Mouse (Mus musculus) erythroid progenitor cell, adult 5-6 weeks (primary cell): Measurements from ENCODE around the gene Ifrd1. TPM values are rescaled to one million over a fixed set of nuclear protein-coding genes. Genes with fewer than 3 reads are reported as not detected.

Experiments
- ATAC-seq: replicated peaks from 2 replicates; pipeline ENCODE4 v1.8.0; 2016; ENCODE audit warnings: moderate number of reproducible peaks, mild to moderate bottlenecking, moderate TSS enrichment, inconsistent platforms; ENCODE audit not compliant: poor library complexity, low FRiP score, severe bottlenecking
- total RNA-seq, 2 experiments: library from RNA; stranded (forward) in 1 of 2; stranded (reverse) in 1 of 2; fragments of 150-400 nt in 1 of 2; fragments of 186-747, 209-891 nt in 1 of 2; gene quantifications; 2 replicates each; pipeline versions ENCODE4 v1.2.3 to v1.2.4; 2015 to 2017; ENCODE audit warnings: low replicate concordance in 2 of 2

The Ifrd1 gene
- total RNA-seq, 2 experiments from 2014 or later: 32.8 to 158 TPM

GRCm38 (mm10) chr12:40244926-40245325 is 3.4 kb downstream of the Ifrd1 start:
- ATAC-seq: no peak

- ATAC-seq: no peak
These were observed 4.5 kb downstream of the Ifrd1 start for GRCm38 (mm10) chr12:40243821-40244221.

- ATAC-seq: no peak
These were observed 5.1 kb downstream of the Ifrd1 start for GRCm38 (mm10) chr12:40243241-40243640.

- no peak for ATAC-seq
These were observed 9.1 kb downstream of the Ifrd1 start for GRCm38 (mm10) chr12:40239161-40239560.

DNA sequence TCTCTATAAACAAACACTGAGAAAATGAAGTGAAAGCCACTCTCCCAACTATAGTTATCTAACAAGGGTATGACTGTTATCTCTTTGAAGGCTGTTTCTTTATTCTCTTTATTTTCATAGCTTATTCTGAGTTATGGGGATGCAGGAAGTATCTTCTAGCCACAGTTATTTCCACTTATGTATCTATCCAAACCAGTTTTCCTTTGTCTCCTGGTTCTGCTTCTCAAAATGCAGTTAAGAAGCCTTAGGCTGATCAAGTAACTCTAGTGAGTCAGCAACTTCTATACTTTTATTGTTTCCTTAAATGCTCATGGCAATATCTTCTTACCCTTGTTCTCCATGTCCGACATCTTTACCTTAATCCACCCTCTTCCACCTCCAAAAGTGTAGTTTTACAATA is 16.1 kb downstream of the Ifrd1 start:
- ATAC-seq: no peak

- no peak for ATAC-seq
These were observed 16.7 kb downstream of the Ifrd1 start for GRCm38 (mm10) chr12:40231632-40232031.

DNA sequence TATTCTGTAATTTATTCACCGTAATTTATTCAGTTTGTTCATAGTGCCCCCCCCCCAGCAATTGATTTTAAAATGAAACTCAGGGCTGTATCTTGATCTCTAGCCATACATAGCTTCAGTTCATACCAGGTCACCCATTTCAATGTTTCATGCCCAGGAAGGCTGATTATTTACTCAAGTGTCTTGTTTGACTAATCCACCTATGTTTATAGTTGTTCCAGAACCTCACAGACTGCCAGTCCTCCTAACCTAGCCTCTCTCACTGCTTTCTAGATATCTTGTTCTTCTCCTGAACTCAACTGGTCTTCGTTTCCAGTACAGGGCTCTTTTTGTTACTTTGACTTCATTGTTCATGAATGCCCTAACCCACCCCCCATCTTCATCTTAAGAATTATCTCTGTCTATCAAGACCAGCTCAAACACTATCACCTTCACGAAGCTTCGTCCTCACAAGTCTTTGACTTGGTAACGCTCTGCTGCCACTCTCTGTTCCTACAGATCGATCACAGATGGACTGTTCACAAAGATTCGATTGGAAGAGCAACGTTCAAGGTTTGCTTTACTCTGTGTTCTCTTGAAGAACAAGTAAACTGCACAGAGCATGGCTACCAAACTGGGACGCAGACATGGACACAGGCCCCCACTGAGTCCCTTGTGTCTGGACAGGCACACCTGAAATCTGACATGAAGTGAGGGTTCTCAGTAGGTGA is 24.0 kb downstream of the Ifrd1 start:
- ATAC-seq: no peak

DNA sequence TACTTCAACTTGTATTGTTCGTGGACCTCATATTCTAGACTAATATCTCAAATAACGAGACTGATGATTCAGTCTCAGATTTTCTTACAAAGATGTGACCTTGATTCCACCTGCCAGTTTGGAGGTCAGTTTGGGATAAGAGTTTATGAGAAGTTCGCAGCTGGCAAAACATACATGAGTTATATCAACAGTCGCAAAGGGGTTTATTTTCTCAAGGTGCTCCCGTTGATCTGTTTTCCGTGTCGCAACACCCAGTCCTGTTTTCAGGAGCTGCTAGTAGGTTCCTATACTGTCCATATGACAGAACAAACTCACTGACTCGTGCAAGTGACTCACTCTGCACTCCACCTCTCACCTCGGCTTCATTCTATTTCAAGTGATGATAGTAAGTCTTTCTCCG is 24.6 kb downstream of the Ifrd1 start:
- no peak for ATAC-seq

DNA sequence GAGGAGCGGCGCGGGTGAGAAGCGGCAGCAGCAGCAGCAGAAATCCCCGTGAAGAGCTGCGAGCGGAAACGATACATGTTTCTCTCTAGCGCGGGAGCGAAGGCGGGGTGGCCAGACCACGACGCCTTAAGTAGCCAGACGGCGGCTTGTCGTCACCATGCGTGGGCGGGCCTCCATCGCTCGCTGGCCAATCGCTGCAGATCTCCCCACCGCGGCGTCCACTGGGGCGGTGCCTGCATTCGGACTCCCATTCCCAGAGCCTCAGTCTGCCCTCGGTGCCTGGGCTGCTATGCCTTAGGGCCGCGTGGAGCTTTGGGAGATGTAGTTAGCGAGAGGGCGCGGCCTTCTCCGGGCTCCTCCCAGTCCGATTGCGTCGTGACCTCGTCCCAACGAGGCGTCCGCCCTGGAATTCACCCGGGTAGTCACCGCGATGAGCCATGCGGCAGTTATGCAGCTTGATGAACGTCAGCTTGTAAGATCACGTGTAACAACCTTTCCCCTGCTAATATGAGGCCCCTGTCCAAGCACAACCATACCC is 25.2 kb downstream of the Ifrd1 start:
- ATAC-seq: peak; percentile 93

GRCm38 (mm10) chr12:40222251-40223081 is 25.8 kb downstream of the Ifrd1 start:
- peak; percentile 83 for ATAC-seq

DNA sequence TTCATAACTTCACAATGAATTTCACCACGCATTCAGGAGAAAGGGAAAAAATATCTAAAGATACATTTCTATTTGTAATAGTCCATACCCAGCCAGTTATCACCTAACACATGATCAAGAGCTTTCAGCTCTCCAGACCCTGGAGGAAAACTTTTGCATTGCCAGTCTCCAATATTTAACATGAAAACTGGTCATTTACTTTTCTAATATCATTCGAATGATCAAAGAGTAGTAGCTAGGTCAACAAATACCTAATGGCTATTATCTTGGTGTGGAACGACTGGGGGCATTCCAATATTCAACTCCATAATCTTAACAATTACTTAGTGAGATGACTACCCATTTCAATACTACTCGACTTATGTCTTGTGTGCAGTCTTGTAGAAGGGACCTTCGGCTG is 26.7 kb downstream of the Ifrd1 start:
- no peak for ATAC-seq

GRCm38 (mm10) chr12:40220896-40221295 is 27.4 kb downstream of the Ifrd1 start:
- no peak for ATAC-seq

DNA sequence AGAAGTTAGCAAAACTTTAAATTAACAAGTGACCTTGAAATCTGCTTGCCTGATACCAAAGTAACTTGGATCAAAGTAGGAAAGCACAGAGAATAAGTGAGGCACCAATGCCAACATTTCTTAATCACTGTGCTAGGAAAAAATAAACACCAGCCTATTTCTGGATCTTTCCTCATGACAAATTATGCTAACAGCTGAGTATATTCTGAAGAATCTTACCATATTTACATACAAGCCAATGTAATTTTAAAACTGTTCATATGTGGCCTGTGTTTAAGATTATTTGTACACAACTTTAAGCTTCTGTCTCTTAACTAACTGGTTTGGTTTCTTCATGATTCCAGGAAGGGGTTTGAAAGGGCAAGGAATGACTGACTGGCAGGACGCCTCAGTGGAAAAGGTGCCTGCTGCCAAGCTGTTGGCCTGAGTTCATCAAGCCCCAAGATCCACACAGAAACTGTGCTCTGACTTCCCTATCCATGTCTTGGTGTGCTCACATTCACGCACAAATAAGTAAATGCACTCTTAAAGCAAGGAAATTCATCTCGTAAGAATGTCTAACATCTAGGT is 28.2 kb downstream of the Ifrd1 start:
- ATAC-seq: no peak

- no peak for ATAC-seq
These were observed 29.8 kb downstream of the Ifrd1 start for GRCm38 (mm10) chr12:40218430-40218945.

DNA sequence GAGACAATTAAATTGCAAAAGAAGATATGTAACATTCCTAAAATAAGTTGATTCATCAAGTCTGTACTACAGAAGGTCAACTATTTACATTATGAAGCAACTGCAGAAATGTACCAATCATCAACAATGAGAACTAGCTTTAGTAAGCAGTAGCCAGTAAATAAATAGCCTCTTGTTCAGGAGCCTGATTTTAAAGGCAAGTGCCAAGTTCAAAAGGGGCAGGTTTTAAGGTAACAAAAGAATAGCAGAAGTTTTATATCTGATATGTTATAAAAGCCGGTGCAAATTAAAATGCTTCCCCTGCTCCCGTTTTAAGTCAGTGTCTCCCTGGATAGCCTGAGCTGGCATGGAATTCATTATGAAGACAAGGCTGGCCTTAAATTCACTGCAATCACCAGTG is 30.5 kb downstream of the Ifrd1 start:
- no peak for ATAC-seq

DNA sequence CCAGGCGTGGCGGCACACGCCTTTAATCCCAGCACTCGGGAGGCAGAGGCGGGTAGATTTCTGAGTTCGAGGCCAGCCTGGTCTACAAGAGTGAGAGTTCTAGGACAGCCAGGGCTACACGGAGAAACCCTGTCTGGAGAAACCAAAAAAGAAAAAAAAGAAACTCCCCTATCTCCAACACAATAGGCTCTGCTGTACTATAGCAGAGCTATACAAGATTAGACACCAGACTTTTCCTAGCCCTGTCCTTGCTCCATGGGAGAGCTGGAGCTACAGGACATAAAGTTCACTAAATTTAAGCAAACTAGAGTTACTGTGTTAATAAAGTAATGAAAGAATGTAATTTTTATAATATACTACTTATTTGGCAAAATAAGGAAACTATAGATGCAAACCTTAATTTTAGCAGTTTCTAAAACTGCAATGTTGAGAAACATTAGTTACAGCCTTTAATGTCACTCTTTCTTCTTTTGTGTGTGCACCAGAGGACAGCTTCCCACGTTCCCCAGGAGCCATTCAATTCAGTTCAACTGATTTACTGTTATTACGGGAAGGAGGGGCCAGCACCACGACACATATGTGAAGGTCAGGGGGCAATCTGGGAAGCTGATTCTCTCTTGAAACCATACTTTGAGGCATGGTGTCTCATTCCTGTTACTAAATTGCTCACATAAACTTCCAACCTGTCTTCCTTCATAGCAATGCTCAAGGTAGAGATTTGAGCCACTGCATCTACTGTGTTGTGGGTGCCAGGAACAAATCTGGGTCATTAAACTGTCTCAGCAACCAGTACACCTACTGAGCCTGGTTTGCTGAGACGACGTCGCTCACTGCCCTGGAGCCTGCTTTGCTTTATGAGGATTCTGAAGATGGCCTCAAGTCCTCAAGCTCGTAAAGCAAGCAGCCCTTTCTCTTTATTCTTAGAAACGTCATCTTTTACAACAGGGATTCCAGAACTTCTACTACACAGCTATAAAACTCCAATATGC is 33.1 kb downstream of the Ifrd1 start:
- ATAC-seq: no peak

- no peak for ATAC-seq
These were observed 39.3 kb downstream of the Ifrd1 start for GRCm38 (mm10) chr12:40209049-40209448.

DNA sequence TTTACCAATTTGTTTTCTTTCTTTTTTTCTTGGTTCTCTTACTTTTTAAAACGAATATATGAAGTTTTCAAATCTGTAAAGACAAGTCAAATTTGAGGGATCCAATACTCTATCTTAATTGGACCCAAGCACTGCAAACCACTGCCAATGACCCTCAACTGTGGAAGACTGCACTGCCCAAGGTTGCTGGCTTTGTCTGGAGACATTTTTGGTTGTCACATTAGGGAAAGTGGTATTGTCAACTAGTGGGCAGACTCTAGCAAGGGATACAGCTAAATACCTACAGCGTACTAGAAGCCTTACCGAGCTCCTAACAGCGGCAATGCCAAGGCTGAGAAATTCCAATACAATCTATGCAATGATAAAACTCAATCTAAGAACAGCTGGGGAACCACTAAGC is 40.4 kb downstream of the Ifrd1 start:
- no peak for ATAC-seq
